Mouse (Mus musculus): Measurements from ENCODE around the gene Nphp1.
A peak's percentile ranks its signal among the peaks of the same experiment; 100 is the strongest.

The Nphp1 gene

DNA sequence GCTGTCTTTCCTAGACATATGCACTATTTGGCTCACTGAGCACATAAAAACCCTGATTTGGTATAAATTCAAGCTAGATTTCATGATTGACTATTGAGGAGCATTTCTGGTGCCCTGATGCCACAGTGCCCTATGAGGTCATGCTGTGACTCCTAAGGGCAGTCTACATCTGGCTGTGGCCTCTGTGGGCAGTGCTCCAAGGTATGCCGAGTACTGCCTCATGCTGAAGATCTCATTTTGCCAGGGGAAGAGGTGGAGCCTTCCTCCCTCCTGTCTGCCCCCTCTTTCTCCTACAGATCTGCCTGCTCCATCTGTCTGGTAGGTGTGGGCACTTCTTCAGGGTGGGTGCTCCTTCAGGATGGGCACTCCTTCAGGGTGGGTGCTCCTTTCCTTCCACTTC lies 39.3 kb downstream of the Nphp1 start:
- DNase-seq (ENCODE audit: low read depth, low spot score): no peak

DNA sequence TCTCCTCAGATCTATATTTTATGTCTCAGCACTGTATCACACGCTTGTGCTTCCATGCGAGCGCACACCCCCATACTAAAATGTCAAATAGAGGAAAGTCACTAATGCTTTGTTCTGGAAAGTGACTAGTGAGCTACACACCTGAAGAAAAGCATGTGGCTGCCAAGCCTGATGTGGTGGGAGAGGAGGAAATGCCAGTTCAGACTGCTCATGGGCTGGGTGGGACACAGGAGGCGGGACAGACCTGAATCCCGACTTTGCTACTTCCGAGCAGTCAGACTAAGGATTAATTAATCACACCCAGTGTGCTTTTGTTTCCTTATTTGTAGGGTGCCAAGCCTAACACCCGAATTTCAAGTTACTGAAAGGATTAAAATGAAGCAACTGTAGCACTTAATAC lies 40.4 kb downstream of the Nphp1 start:
- DNase-seq (ENCODE audit: low read depth, low spot score): no peak

DNA sequence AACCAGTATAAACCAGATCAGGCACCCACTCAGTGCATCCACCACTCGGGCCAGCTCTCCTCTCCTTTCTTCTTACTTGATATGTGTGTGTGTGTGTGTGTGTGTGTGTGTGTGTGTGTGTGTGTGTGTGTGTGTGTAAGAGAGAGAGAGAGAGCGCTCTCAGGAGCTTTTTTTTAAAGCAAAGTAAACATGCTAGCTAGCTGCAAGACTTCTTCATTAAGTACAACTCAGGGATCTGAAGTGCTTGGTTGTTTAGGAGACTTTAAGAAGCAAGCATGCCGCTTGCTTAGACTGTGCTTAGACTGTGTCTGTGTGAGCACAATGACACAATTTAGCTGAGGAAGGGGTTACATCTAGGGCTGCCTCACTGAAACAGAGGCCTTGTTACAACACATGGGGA lies 46.1 kb downstream of the Nphp1 start:
- no peak for DNase-seq (ENCODE audit: low read depth, low spot score)

DNA sequence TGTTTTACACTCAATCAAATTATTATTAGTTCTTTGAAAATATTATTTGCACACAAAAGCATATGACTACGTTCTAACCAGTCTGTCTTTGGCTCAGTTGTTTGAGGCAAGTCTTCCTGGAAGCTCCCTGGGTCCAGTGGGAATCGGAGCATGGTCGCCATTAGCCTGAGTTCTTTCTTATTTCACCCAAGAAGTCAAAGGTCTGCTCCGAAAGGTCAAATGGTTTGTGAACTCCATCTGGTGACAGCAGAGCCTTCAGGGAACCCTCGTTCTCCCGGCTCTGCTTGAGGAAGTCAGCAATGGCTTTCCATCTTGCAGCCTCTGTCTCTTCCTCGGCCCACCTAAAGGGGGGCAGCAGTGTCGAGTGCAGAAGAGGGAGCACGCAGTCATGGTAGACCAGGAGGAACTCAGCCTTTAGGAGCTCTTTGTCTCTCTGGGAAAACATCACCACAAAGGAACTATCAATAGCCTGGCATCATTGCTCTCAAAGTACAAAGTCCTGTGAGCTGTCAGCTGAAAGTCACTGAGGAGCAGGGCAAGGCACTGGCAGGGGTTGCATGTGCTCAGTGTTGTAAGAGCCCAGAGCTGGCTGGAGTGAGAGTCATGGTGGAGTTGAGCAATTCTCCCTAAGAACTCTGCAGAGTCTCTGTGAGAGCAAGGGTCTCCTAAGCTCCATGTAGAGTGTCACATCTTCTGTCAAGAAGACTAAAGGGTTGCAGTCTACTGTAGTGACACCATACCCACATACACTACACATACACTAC lies 47.8 kb downstream of the Nphp1 start:
- DNase-seq (ENCODE audit: low read depth, low spot score): no peak

DNA sequence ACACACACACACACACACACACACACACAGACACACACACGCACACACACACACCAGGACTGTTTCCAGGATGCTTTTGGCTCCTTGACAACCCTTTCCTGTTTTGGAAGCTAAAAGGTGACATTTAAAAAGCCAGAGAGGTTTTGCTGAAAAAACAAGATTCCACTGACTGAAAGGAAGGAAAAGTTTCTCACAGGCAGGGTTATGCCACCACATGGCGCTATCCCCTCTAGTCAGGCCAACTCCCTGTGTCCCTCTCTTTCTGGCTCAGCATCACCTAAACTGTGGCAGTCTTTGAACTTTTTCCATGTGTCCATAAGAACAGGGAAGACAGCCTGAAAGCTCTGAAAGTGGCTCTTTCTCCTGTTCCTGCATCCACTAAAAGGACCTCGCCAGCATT lies 50.8 kb downstream of the Nphp1 start:
- no peak for DNase-seq (ENCODE audit: low read depth, low spot score)

DNA sequence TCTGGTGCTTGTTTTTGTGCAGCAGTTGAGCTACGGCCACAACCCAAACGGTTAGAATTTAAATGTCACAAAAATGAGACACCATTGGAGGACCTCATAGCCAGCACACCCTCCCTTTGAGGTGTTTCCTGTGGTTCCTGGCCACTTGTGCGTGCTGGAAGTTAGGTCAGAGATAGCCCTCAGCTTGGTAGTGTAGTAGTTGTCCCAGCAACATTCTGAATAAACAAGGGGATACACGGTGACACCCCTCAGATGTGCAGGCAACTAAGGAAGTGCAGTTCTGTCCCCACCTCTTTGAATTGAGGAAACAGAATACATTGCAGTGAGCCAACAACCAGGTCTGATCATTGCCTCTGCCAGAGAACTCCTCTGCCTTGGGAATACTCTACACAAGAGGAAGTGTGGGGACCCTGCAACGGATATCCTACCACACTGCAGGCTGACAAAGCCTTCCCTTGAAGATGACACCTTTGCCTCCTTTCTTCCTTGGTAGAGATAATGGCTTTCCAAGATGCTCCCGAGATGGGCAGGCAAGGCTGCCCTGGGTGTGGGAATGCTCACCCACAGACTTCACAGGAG lies 52.0 kb downstream of the Nphp1 start:
- no peak for DNase-seq (ENCODE audit: low read depth, low spot score)

DNA sequence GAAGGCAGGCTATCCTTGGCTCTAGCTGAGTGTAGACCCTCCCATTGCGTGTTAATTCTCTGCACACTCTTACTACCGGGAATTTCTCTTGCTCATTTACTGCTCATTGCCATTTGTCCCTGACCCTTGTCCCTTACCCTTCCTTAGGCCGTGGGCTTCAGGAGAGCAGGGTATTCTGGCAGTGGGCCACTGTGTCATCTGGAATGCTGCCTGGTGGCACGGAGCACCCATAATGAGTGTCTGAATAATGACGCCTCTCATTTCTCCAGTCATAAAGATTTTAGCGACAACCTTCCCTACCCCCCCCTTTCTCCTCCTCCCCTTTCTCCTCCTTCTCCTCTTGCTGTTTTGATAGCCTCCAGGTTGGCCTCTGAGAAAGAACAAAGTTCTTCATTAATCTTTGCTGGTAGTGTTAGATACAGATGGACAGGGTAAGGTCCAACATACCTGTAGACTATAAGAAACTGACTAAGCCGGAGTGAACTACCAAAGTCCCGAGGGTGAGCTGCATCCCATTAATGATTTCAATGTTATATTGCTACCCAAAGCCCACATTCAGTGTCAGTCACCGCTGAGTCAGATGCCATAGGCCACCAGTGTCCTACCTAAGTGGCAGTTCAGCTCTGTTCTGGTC lies 53.1 kb downstream of the Nphp1 start:
- DNase-seq (ENCODE audit: low read depth, low spot score): no peak

DNA sequence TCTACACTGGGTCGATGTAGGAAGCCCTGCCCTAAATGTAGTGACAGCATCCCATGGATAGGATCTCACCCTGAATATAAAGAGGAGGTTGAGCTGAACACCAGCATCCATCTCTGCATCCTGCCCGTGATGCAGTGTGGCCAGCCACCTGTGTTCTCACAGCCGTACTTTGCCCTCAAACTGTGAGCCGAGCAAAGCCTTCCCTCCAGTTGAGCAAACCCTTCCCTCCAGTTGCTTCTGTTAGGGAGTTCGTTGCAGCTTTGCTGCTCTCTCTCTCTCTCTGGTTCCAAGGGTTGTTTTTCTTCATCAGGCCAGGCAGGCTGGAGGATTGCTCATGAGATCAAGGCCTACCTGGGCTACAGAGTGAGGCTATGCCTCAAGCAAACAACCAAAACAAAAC lies 53.8 kb downstream of the Nphp1 start:
- no peak for DNase-seq (ENCODE audit: low read depth, low spot score)

DNA sequence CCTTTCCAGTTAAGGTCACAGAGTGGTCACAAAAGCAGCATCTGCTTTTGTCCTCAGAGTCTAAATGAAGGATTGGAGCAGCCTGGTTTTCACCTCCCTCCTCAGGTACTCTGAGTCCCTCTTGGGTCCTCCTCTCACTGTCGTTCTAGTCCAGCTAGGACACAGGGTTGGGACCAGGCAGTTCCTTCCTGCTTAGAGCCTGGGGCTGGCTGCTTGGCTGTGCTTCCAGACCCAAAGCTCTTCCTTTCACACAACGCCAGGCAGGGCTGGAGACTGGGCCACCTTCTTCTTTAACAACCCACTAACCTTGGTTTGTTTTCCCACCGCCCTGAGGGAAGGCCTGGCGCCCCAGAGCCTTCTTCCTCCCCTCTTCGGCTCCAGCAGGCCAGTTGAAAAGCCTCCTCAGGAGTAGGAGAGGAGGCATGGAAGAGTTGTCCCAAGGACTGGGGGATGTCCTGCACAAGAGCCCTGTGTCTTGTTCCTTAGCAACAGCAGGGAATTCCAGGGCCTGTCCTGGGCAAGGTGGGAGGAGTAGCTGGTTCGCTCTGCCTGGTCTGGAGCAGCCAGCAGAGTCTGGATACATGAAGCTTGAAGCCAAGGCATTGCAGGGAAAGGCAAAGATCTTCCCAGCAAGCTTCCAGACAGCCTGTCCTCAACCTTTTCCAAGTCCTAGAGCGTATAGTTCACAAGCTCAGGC lies 58.2 kb downstream of the Nphp1 start:
- no peak for DNase-seq (ENCODE audit: low read depth, low spot score)

DNA sequence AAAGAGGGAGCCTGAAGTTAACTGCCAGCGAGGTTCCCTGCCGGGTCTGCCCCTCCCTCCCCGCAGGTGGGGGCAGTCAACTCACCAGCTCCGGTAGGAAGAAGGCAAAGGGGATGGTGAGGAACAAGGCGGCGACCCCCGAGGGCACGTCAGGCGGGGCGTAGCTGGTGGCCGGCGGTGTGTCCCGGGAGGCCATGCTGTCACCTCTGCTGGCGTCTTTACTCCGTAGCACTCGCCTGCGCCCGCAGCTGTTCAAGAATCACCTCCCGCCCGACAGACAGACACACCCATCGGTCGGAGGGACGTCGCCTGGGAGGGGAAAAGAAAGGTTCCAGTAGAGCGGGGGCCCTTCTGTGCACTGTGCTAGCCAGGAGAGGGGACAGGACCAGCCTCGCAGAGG lies 59.0 kb downstream of the Nphp1 start, which contains the start of gene Mall:
TSS of gene Mall (minus strand) at position 262 of the 400 bp plus-strand sequence.
- peak; percentile 27 for DNase-seq (ENCODE audit: low read depth, low spot score)

DNA sequence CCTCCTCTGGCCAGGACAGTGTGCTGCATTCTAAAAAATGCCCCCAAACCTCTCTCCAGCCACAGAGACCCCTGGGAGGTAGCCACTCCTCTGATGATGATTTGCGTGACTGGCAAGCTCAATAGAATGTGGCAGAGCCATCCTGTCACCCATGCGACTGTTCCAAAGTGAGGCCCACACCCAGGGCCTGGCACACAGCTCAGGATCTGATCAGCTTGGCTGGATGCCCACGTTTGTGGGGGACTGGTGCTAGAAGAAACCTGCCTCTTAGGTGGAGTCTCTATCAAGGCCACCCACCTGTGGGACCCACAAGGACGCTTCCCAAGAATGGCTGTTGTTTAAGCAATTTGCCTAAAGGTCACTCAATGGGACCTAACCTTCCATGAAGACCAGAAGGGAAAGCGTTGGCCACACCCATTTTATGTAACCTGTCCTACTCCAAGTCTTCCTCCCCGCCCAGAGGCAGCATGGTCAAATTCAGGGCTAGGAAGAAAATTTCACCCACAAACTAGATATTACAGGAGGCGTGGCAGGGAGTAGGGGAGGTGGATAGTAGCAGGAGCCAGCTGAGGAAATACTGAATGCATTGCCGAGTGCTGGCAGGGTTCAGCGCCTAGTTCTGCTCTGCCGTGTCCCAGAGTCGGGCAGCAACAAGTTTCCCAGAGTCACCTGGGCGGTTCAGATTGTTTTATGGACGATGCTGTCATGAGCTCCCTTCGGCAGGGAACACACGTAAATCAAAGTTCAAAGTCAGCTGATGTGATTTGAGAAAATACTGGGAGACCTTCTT lies 59.8 kb downstream of the Nphp1 start:
- DNase-seq (ENCODE audit: low read depth, low spot score): no peak

DNA sequence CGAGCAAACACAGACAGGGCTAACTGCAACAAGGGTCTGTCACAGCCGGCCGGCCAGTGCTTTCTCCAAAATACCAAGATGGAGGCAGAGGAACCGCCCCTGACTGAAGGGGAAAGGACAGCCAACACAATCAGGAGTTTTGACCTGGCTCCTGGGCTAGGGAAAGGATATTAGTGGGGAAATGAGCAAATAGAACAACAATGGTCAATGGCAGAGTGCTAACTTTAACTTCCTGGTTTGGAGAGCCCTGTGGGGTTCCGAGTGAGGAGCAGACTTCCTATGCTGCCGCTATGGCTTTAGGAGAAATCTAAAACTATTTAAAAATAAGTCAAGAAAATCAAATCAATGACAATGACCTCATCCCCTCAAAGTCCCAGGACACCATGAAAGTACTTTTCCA lies 60.6 kb downstream of the Nphp1 start:
- DNase-seq (ENCODE audit: low read depth, low spot score): no peak

DNA sequence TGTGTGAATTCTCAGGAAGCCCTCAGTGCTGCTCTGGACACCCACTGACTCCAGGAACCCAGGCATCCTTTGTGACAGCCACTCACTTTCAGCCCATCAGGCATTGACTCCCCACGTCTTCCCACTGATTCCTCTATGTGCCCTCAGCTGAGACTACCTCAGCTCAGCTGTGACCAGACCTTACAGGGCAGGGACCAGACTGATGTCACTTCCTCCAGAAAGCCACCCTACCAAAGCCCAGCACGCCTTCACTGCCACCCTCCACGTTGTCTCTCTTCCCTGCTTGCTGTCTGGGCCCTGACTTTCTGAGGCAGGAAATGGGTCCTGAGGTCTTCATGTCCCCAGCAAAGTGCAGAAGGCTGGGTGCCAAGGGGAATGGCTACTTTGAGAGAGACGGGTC lies 65.5 kb downstream of the Nphp1 start:
- DNase-seq (ENCODE audit: low read depth, low spot score): no peak

DNA sequence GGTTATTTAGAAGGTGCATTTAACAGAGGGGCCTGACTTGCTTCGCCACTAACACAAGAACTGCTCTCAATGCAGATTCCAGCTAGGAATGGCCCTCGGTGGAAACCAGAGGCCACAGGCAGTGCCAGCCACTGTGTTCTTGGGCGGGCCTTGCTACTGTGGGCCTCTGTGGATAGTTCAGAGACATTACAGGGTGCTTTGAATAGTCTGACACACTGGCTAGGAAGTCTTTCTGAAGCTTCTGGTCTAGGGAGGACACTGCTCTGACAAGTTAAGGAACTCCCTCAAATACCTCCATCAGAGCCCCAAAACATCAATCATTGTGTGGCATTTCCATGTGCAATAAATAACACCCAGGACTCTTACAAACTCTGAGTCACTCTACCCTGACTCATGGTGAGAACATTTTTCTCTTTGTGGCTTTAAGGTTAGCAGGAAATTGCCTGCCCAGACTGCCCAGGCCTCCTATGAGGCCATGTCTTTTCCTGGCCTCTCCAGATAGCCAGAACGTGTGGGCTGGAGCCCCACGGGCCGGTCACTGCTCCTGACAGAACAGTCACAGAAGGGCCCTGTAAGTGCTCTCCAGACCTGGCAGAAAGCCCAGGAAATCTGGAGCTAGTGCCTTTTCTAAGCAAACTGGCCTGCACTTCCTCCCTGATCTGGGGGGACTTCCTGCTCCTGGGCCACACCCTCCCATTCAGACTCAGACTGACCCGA lies 66.4 kb downstream of the Nphp1 start:
- no peak for DNase-seq (ENCODE audit: low read depth, low spot score)

DNA sequence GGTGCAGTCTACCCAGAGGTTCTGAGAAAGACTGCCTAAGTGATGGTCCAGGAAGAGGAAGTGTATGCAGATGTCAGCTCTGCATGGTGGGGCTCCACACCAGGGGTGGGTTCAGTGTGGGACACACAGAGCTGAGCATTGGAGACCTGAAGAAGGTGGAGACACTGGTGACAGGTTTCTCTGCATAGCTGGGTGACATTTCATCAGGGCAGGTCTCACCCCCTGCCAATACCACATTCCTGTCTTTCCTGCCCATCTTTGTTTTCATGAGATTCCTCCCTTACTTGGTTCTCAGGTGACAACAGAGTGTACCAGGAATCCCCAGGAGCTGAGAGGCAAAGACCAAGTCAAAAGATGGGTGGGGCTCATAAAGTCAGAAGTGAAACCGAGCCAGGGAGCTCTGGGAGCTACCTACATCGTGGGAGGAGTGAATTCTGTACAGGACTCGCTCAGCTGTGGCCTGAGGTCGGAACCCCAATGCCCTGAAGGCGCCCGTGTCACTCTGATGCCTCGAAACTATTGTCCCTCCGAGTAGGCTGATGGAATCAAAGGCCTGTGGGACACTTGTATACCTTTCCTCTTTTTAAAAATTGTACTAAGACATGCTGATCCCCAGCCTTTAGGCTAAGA lies 69.7 kb downstream of the Nphp1 start:
- peak; percentile 43 for DNase-seq (ENCODE audit: low read depth, low spot score)

DNA sequence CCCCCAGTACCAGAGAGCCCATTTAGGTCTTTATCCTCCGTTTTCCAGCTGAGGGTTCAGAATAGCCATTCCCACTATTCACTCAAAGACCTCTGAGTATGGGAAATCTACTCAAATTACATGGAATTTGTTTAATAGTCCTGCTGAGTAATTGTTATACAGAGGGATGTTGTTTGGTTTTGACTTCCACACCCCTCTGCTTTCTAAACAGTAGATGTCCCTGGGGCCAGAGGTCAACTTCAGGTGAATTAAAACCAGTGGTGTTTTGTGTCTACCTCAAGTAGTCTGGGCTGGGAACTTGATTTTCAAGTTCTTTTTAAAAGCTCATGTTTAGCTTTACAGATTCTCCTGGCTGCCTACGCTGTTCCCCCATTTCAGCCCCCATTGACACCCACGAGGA lies 74.0 kb downstream of the Nphp1 start:
- no peak for DNase-seq (ENCODE audit: low read depth, low spot score)

DNA sequence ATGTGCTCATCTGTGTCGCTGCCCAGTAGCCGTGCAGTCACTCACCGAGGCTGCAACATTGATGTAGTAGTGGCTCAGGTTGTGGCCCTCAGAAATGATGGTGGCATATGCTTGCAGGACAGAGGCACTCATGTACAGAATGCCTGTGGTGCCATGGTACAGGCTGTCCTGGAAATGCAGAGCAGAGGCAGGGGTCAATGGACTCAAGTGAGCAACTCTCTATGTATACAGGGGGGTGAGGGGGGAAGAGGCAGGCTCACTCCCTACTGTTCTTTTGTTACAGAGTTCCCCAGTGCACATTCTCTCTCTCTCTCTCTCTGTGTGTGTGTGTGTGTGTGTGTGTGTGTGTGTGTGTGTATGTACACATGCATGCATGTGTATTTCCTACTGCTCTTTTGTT lies 79.9 kb downstream of the Nphp1 start:
- DNase-seq (ENCODE audit: low read depth, low spot score): no peak

DNA sequence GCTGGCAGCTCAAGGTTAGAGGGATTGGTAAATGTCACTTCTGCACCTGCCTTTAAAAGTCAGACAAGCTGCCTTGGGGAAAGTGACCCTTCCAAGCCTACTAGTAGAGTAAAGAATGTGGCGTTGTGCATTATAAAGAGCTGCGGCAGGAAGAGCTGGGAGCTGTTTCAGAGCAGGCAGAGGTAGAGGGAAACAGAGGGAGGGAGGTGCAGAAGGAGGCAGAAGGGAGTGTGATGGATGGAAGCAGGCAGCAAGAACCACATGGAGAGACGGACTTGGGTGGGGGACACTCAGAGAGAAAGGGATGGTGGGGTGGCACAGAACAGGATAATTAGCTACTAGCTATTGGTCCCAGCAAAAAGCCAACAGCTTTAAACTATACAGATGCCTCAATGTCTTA lies 80.6 kb downstream of the Nphp1 start:
- no peak for DNase-seq (ENCODE audit: low read depth, low spot score)

DNA sequence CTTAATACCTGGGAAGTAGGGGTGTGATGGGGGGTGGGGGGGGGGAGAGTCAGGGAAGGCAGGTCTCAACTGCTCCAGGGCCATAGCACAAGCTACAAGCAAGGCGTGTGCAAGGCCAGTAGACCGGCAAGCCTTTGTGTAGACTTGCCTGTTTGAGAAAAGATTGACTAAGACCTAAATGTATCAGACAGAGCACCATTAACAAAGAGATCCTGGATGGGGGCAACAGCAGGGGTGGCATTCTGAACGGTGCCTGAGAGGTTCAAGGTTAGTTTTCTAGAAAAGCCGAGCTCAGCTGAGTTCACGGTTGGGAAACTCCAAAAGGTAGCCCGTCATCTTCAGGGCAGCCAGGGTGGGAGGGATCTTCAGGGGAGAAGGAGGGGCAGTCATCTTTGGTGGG lies 83.4 kb downstream of the Nphp1 start:
- DNase-seq (ENCODE audit: low read depth, low spot score): no peak

Data from A20 (cell line).